Mouse (Mus musculus): Measurements from ENCODE around the gene Zfp933. TPM values are rescaled to one million over a fixed set of nuclear protein-coding genes. Genes with fewer than 3 reads are reported as not detected.
"Not testable (repeated sequence)": the region's sequence is repeated elsewhere in the genome, so short reads cannot be mapped to it uniquely, and the experiment has no call there.

Zfp933 gene
- polyA plus RNA-seq, 1 experiment from 2014 or later, result 1.5 TPM

GRCm38 (mm10) chr4:147879456-147879855 lies 31.3 kb upstream of the Zfp933 start:
- Histone ChIP-seq H3K9ac (no peak overlapping the region), H3K27ac (no peak overlapping the region), H3K36me3 (peaks cover 97% of the 10 kb centered on the region), H3K27me3 (replicated peaks) (no peaks in the 10 kb centered on the region), H3K9me3 (replicated peaks) (no peaks in the 10 kb centered on the region), H3K4me2 (no peak overlapping the region), H3K4me1 (peaks cover 17% of the 10 kb centered on the region), H3K4me3 (no peak overlapping the region)
- no peak; the same call in 1 of the 2 replicates for ATAC-seq
- WGBS (ENCODE audit: insufficient replicate concordance), result 63% methylated on average over 2 of the region's 2 CpGs

- Histone ChIP-seq H3K4me1 (peaks cover 17% of the 10 kb centered on the region), H3K4me3 (no peak overlapping the region), H3K4me2 (no peak overlapping the region), H3K36me3 (peaks cover 97% of the 10 kb centered on the region), H3K9ac (no peak overlapping the region), H3K27ac (no peak overlapping the region), H3K27me3 (replicated peaks) (no peaks in the 10 kb centered on the region), H3K9me3 (replicated peaks) (no peaks in the 10 kb centered on the region)
- WGBS (ENCODE audit: insufficient replicate concordance), result 88% methylated on average over 9 of the region's 9 CpGs
- no peak for ATAC-seq
Observed at GRCm38 (mm10) chr4:147878537-147878936, 30.4 kb upstream of the Zfp933 start.

- ATAC-seq, result 0 out of 2 replicates have a peak, but pooled peaks have one; percentile 16
- no peak overlapping the region for H3K4me2 ChIP-seq
- no peaks in the 10 kb centered on the region for H3K9me3 ChIP-seq (replicated peaks)
- no peak overlapping the region for H3K4me3 ChIP-seq
- no peak overlapping the region; the same call in 1 of the 2 replicates for H3K9ac ChIP-seq
- 59% methylated on average over 4 of the region's 4 CpGs for WGBS (ENCODE audit: insufficient replicate concordance)
- H3K4me1 ChIP-seq, result peaks cover 19% of the 10 kb centered on the region
- no peaks in the 10 kb centered on the region for H3K27me3 ChIP-seq (replicated peaks)
- peaks cover 95% of the 10 kb centered on the region for H3K36me3 ChIP-seq
- no peak overlapping the region for H3K27ac ChIP-seq
Observed at GRCm38 (mm10) chr4:147875852-147876575, 27.8 kb upstream of the Zfp933 start.

GRCm38 (mm10) chr4:147869238-147869637 lies 21.1 kb upstream of the Zfp933 start:
- peak overlapping the region; percentile 73 for H3K9ac ChIP-seq
- no peaks in the 10 kb centered on the region for H3K27me3 ChIP-seq (replicated peaks)
- WGBS (ENCODE audit: insufficient replicate concordance), result 9% methylated on average over 5 of the region's 5 CpGs
- ATAC-seq, result no peak
- H3K9me3 ChIP-seq (replicated peaks), result no peaks in the 10 kb centered on the region
- H3K4me3 ChIP-seq, result peak overlapping the region; percentile 75
- H3K4me1 ChIP-seq, result peaks cover 42% of the 10 kb centered on the region
- H3K27ac ChIP-seq, result peak overlapping the region; percentile 75; the same call in 1 of the 2 replicates
- peaks cover 59% of the 10 kb centered on the region for H3K36me3 ChIP-seq
- peak overlapping the region; percentile 86 for H3K4me2 ChIP-seq

- H3K4me3 ChIP-seq, result peak within 1 kb of the TSS; percentile 75
- H3K9me3 ChIP-seq (replicated peaks), result no peaks in the 10 kb centered on the region
- H3K4me1 ChIP-seq, result peaks cover 42% of the 10 kb centered on the region
- H3K4me2 ChIP-seq, result peak within 1 kb of the TSS; percentile 88
- WGBS (ENCODE audit: insufficient replicate concordance), result under 1% methylated on average over 30 of the region's 30 CpGs
- peak within 1 kb of the TSS; percentile 81 for H3K9ac ChIP-seq
- H3K27me3 ChIP-seq (replicated peaks), result no peaks in the 10 kb centered on the region
- peak; percentile 98 for ATAC-seq
- H3K27ac ChIP-seq, result peak within 1 kb of the TSS; percentile 75
- H3K36me3 ChIP-seq, result peaks cover 57% of the 10 kb centered on the region
Observed at GRCm38 (mm10) chr4:147868450-147869031, 20.4 kb upstream of the Zfp933 start, which contains the start of the genes Miip and Fv1. Gene Miip, minus strand, starts transcription at chr4:147868816. Gene Fv1, plus strand, starts transcription at chr4:147868979.

- Histone ChIP-seq H3K9me3 (replicated peaks) (no peaks in the 10 kb centered on the region), H3K36me3 (peaks cover 57% of the 10 kb centered on the region), H3K4me2 (peak overlapping the region; percentile 88), H3K27me3 (replicated peaks) (no peaks in the 10 kb centered on the region), H3K4me3 (peak overlapping the region; percentile 75), H3K4me1 (peaks cover 42% of the 10 kb centered on the region), H3K9ac (peak overlapping the region; percentile 81), H3K27ac (peak overlapping the region; percentile 73)
- 6% methylated on average over 22 of the region's 22 CpGs for WGBS (ENCODE audit: insufficient replicate concordance)
- ATAC-seq, result no peak
Observed at GRCm38 (mm10) chr4:147867563-147868449, 19.6 kb upstream of the Zfp933 start.

- H3K36me3 ChIP-seq, result peaks cover 57% of the 10 kb centered on the region
- not testable (repeated sequence) for ATAC-seq; H3K9me3 ChIP-seq (replicated peaks); H3K27me3 ChIP-seq (replicated peaks)
- H3K27ac ChIP-seq, result peak overlapping the region; percentile 73
- peaks cover 42% of the 10 kb centered on the region for H3K4me1 ChIP-seq
- 54% methylated on average over 3 of the region's 3 CpGs for WGBS (ENCODE audit: insufficient replicate concordance)
- H3K4me3 ChIP-seq, result peak overlapping the region; percentile 75
- peak overlapping the region; percentile 81; the same call in 1 of the 2 replicates for H3K9ac ChIP-seq
- H3K4me2 ChIP-seq, result peak overlapping the region; percentile 88
Observed at GRCm38 (mm10) chr4:147866793-147867192, 18.6 kb upstream of the Zfp933 start.

GRCm38 (mm10) chr4:147866056-147866455 lies 17.9 kb upstream of the Zfp933 start:
- no peaks in the 10 kb centered on the region for H3K9me3 ChIP-seq (replicated peaks)
- no peaks in the 10 kb centered on the region for H3K27me3 ChIP-seq (replicated peaks)
- ATAC-seq, result no peak
- 88% methylated on average over 9 of the region's 9 CpGs for whole genome bisulfite sequencing (ENCODE audit: insufficient replicate concordance)
- H3K27ac ChIP-seq, result no peak overlapping the region
- no peak overlapping the region for H3K4me3 ChIP-seq
- no peak overlapping the region for H3K4me2 ChIP-seq
- no peak overlapping the region for H3K9ac ChIP-seq
- H3K36me3 ChIP-seq, result peaks cover 59% of the 10 kb centered on the region
- H3K4me1 ChIP-seq, result peaks cover 41% of the 10 kb centered on the region

- Histone ChIP-seq H3K27me3 (replicated peaks) (no peaks in the 10 kb centered on the region), H3K4me3 (no peak overlapping the region), H3K4me2 (no peak overlapping the region), H3K4me1 (peaks cover 36% of the 10 kb centered on the region), H3K27ac (no peak overlapping the region), H3K9me3 (replicated peaks) (no peaks in the 10 kb centered on the region), H3K9ac (no peak overlapping the region), H3K36me3 (peaks cover 59% of the 10 kb centered on the region)
- WGBS (ENCODE audit: insufficient replicate concordance), result 85% methylated on average over 6 of the region's 6 CpGs
- ATAC-seq, result no peak
Observed at GRCm38 (mm10) chr4:147865651-147866050, 17.5 kb upstream of the Zfp933 start.

GRCm38 (mm10) chr4:147862051-147862450 lies 13.9 kb upstream of the Zfp933 start:
- no peak overlapping the region for H3K4me2 ChIP-seq
- 76% methylated on average over 3 of the region's 3 CpGs for WGBS (ENCODE audit: insufficient replicate concordance)
- H3K27ac ChIP-seq, result no peak overlapping the region
- H3K9me3 ChIP-seq (replicated peaks), result no peaks in the 10 kb centered on the region
- H3K9ac ChIP-seq, result no peak overlapping the region
- H3K36me3 ChIP-seq, result peaks cover 62% of the 10 kb centered on the region
- ATAC-seq, result no peak
- peaks cover 14% of the 10 kb centered on the region for H3K4me1 ChIP-seq
- no peaks in the 10 kb centered on the region for H3K27me3 ChIP-seq (replicated peaks)
- no peak overlapping the region for H3K4me3 ChIP-seq

GRCm38 (mm10) chr4:147850776-147851175 lies 2.6 kb upstream of the Zfp933 start:
- H3K4me1 ChIP-seq, result peaks cover 29% of the 10 kb centered on the region
- no peak overlapping the region for H3K9ac ChIP-seq
- no peak overlapping the region for H3K27ac ChIP-seq
- no peak overlapping the region for H3K4me3 ChIP-seq
- H3K4me2 ChIP-seq, result no peak overlapping the region
- H3K36me3 ChIP-seq, result no peaks in the 10 kb centered on the region
- H3K27me3 ChIP-seq (replicated peaks), result no peaks in the 10 kb centered on the region
- no peaks in the 10 kb centered on the region for H3K9me3 ChIP-seq (replicated peaks)
- no peak for ATAC-seq
- 67% methylated on average over 2 of the region's 2 CpGs for WGBS (ENCODE audit: insufficient replicate concordance)
